Mouse (Mus musculus) monocyte, adult 2 months (primary cell): ENCODE measurements around the gene Treh.

ENCODE experiments used
- DNase-seq, 2 experiments: peaks; one replicate each; pipeline ENCODE4 v3.0.0; 2022; ENCODE audit warnings: low spot score in 2 of 2, low read depth in 1 of 2

Treh gene

GRCm38 (mm10) chr9:44678288-44678871 lies 5.3 kb downstream of the Treh start:
- no peak for DNase-seq

- DNase-seq: no peak
Observed at GRCm38 (mm10) chr9:44679565-44679964, 6.5 kb downstream of the Treh start.

- no peak for DNase-seq
Observed at GRCm38 (mm10) chr9:44683046-44683445, 10.0 kb downstream of the Treh start.

GRCm38 (mm10) chr9:44685346-44686330 lies 12.6 kb downstream of the Treh start:
- peak in 1 of 2 experiments; percentile 52 for DNase-seq

- DNase-seq: no peak
Observed at GRCm38 (mm10) chr9:44686638-44687037, 13.6 kb downstream of the Treh start.

GRCm38 (mm10) chr9:44688013-44688412 lies 15.0 kb downstream of the Treh start:
- DNase-seq: no peak

- no peak for DNase-seq
Observed at GRCm38 (mm10) chr9:44690641-44691040, 17.6 kb downstream of the Treh start.

GRCm38 (mm10) chr9:44691671-44692520 lies 18.9 kb downstream of the Treh start:
- no peak for DNase-seq

- no peak for DNase-seq
Observed at GRCm38 (mm10) chr9:44693071-44693470, 20.0 kb downstream of the Treh start.

GRCm38 (mm10) chr9:44697866-44698265 lies 24.8 kb downstream of the Treh start:
- no peak for DNase-seq

- no peak for DNase-seq
Observed at GRCm38 (mm10) chr9:44699196-44699595, 26.2 kb downstream of the Treh start.

GRCm38 (mm10) chr9:44699730-44700129 lies 26.7 kb downstream of the Treh start:
- no peak for DNase-seq

GRCm38 (mm10) chr9:44707749-44708428 lies 34.9 kb downstream of the Treh start:
- no peak for DNase-seq

- no peak for DNase-seq
Observed at GRCm38 (mm10) chr9:44708429-44708765, 35.4 kb downstream of the Treh start.

- DNase-seq: no peak
Observed at GRCm38 (mm10) chr9:44708925-44709324, 35.9 kb downstream of the Treh start.

GRCm38 (mm10) chr9:44709600-44709999 lies 36.6 kb downstream of the Treh start:
- DNase-seq: no peak

- no peak for DNase-seq
Observed at GRCm38 (mm10) chr9:44710213-44710612, 37.2 kb downstream of the Treh start.

GRCm38 (mm10) chr9:44711602-44712001 lies 38.6 kb downstream of the Treh start:
- DNase-seq: no peak

- DNase-seq: no peak
Observed at GRCm38 (mm10) chr9:44713080-44713479, 40.0 kb downstream of the Treh start.

- no peak for DNase-seq
Observed at GRCm38 (mm10) chr9:44713574-44713973, 40.5 kb downstream of the Treh start.

GRCm38 (mm10) chr9:44715109-44715508 lies 42.1 kb downstream of the Treh start:
- DNase-seq: no peak
